In genomic region chr8:120683602-120684001, GRCm38 (mm10) we compare ENCODE assay signal across 9 mouse cellular contexts. TPM values are rescaled to one million over a fixed set of nuclear protein-coding genes. Genes with fewer than 3 reads are reported as not detected.
DNase-seq lines count a peak whose midpoint lies in the region; ATAC-seq lines count a peak whose summit lies in the region.
"Had no signal": no experiment of that assay in that cellular context is flagged by ENCODE, and none has a peak within 500 bp of the region (broad histone marks: within the 10 kb centered on the region; RNA-seq: fewer than 3 reads in every experiment).

No protein-coding gene starts in this region.

- 13% methylated on average over 10 of the region's 10 CpGs for WGBS in forebrain, embryonic 14.5 days
- 12% methylated on average over 10 of the region's 10 CpGs for WGBS in forebrain, embryonic 15.5 days

- H3K9me3 ChIP-seq in forebrain, embryonic 14.5 days (replicated peaks; ENCODE audit: control insufficient read depth, low read length) = no peaks in the 10 kb centered on the region
- H3K9me3 ChIP-seq in forebrain, embryonic 15.5 days = no peaks in the 10 kb centered on the region
- H3K9me3 ChIP-seq: limb, embryonic 12.5 days had no signal

- H3K27ac ChIP-seq in forebrain, embryonic 14.5 days (ENCODE audit: low read depth, low read length) = no peak overlapping the region
- no peak overlapping the region for H3K27ac ChIP-seq in forebrain, embryonic 15.5 days (replicated peaks)
- H3K27ac ChIP-seq: limb, embryonic 12.5 days had no signal

- H3K36me3 ChIP-seq in forebrain, embryonic 14.5 days (ENCODE audit: control insufficient read depth, insufficient read depth, low read length) = no peaks in the 10 kb centered on the region
- H3K36me3 ChIP-seq in forebrain, embryonic 15.5 days = no peaks in the 10 kb centered on the region
- H3K36me3 ChIP-seq: limb, embryonic 12.5 days had no signal

- H3K4me3 ChIP-seq in forebrain, embryonic 14.5 days (ENCODE audit: low read depth, low read length) = no peak overlapping the region
- H3K4me3 ChIP-seq in forebrain, embryonic 15.5 days = no peak overlapping the region
- H3K4me3 ChIP-seq: limb, embryonic 12.5 days had no signal

- H3K9ac ChIP-seq in forebrain, embryonic 14.5 days (ENCODE audit: low read length) = no peak overlapping the region
- H3K9ac ChIP-seq in forebrain, embryonic 15.5 days (replicated peaks) = no peak overlapping the region
- H3K9ac ChIP-seq: limb, embryonic 12.5 days had no signal

- no peak for ATAC-seq in forebrain, embryonic 14.5 days
- no peak for ATAC-seq in forebrain, embryonic 15.5 days (replicated peaks)
- ATAC-seq in monocyte, adult 5-6 weeks (replicated peaks; ENCODE audit: insufficient number of reproducible peaks, low FRiP score, low TSS enrichment, poor library complexity, severe bottlenecking) = peak; percentile 37; the same call in 1 of the 2 replicates

- H3K27me3 ChIP-seq in forebrain, embryonic 14.5 days (replicated peaks; ENCODE audit: control insufficient read depth, insufficient read depth, low read length) = no peaks in the 10 kb centered on the region
- no peaks in the 10 kb centered on the region for H3K27me3 ChIP-seq in forebrain, embryonic 15.5 days

- DNase-seq in forebrain, embryonic 14.5 days (ENCODE audit: low spot score) = peak; percentile 34
- DNase-seq in B cell, adult 2 months = peak; percentile 87 to 88
- peak; percentile 89 for DNase-seq in adrenal gland, postnatal 14 days
- peak; percentile 60 for DNase-seq in gastrocnemius, postnatal 25 days
- DNase-seq in kidney, postnatal 36 days = peak; percentile 79 to 92
- DNase-seq in thymus, postnatal 10 days (ENCODE audit: low spot score in 2 of 2) = peak; percentile 62 to 83

- H3K4me2 ChIP-seq in forebrain, embryonic 14.5 days (ENCODE audit: low read length) = no peak overlapping the region
- no peak overlapping the region for H3K4me2 ChIP-seq in forebrain, embryonic 15.5 days (replicated peaks)
- H3K4me2 ChIP-seq: limb, embryonic 12.5 days had no signal

- no peaks in the 10 kb centered on the region for H3K4me1 ChIP-seq in forebrain, embryonic 14.5 days (ENCODE audit: control insufficient read depth, insufficient read depth, low read length)
- no peaks in the 10 kb centered on the region for H3K4me1 ChIP-seq in forebrain, embryonic 15.5 days

RNA-seq across cellular contexts. Expression of gene Emc8, which starts 15.2 kb away (rescaled TPM):
- polyA plus RNA-seq in forebrain, embryonic 14.5 days (2014; fragmentation: Nextera tagmentation; extraction: Ambion mirVana) = 193 and 216 TPM in 2 replicates
- 168 and 178 TPM in 2 replicates for polyA plus RNA-seq in forebrain, embryonic 15.5 days (2015; fragmentation: Nextera tagmentation; extraction: Ambion mirVana)
- 106 and 116 TPM in 2 replicates for total RNA-seq in adrenal gland, postnatal 14 days (2021)
- total RNA-seq in gastrocnemius, postnatal 25 days (2021) = 10 to 100 TPM; 28.0 to 28.1 TPM
- total RNA-seq in monocyte, adult 5-6 weeks (2017) = 12.1 to 40.3 TPM (median 26.7 TPM) in 3 replicates

RNA-seq across cellular contexts. Expression of gene Cox4i1, which starts 15.6 kb away (rescaled TPM):
- 1,002 and 1,092 TPM in 2 replicates for polyA plus RNA-seq in forebrain, embryonic 14.5 days (2014; fragmentation: Nextera tagmentation; extraction: Ambion mirVana)
- polyA plus RNA-seq in forebrain, embryonic 15.5 days (2015; fragmentation: Nextera tagmentation; extraction: Ambion mirVana) = 971 and 990 TPM in 2 replicates
- total RNA-seq in adrenal gland, postnatal 14 days (2021) = 2,387 and 2,670 TPM in 2 replicates
- 1,000 to 10,000 TPM; 1,728 to 1,814 TPM for total RNA-seq in gastrocnemius, postnatal 25 days (2021)
- 315 to 382 TPM (median 356 TPM) in 3 replicates for total RNA-seq in monocyte, adult 5-6 weeks (2017)

RNA-seq across cellular contexts. Expression of gene Gm27021, which starts 15.7 kb away (rescaled TPM):
- polyA plus RNA-seq in forebrain, embryonic 14.5 days (2014; fragmentation: Nextera tagmentation; extraction: Ambion mirVana) = 2.9 and 6.9 TPM in 2 replicates
- 6.6 and 7.3 TPM in 2 replicates for polyA plus RNA-seq in forebrain, embryonic 15.5 days (2015; fragmentation: Nextera tagmentation; extraction: Ambion mirVana)
- 0.64 TPM in 1 of 2 replicates, not detected in the other for total RNA-seq in adrenal gland, postnatal 14 days (2021)
- not detected for total RNA-seq in gastrocnemius, postnatal 25 days (2021)
- total RNA-seq in monocyte, adult 5-6 weeks (2017) = not detected in 3 replicates

RNA-seq across cellular contexts. Expression of gene 1190005I06Rik, which starts 36.2 kb away (rescaled TPM):
- 7.1 and 8.3 TPM in 2 replicates for polyA plus RNA-seq in forebrain, embryonic 14.5 days (2014; fragmentation: Nextera tagmentation; extraction: Ambion mirVana)
- 8.3 and 11.3 TPM in 2 replicates for polyA plus RNA-seq in forebrain, embryonic 15.5 days (2015; fragmentation: Nextera tagmentation; extraction: Ambion mirVana)
- total RNA-seq in adrenal gland, postnatal 14 days (2021) = 27.8 and 31.6 TPM in 2 replicates
- under 1 TPM; 0.67 to 0.70 TPM for total RNA-seq in gastrocnemius, postnatal 25 days (2021)
- total RNA-seq in monocyte, adult 5-6 weeks (2017) = not detected in 3 replicates

RNA-seq across cellular contexts. Expression of gene Irf8, which starts 52.6 kb away (rescaled TPM):
- 2.0 and 4.1 TPM in 2 replicates for polyA plus RNA-seq in forebrain, embryonic 14.5 days (2014; fragmentation: Nextera tagmentation; extraction: Ambion mirVana)
- 4.0 and 4.8 TPM in 2 replicates for polyA plus RNA-seq in forebrain, embryonic 15.5 days (2015; fragmentation: Nextera tagmentation; extraction: Ambion mirVana)
- 16.9 and 31.7 TPM in 2 replicates for total RNA-seq in adrenal gland, postnatal 14 days (2021)
- total RNA-seq in gastrocnemius, postnatal 25 days (2021) = 1 to 10 TPM; 3.9 to 5.0 TPM
- 235 to 408 TPM (median 258 TPM) in 3 replicates for total RNA-seq in monocyte, adult 5-6 weeks (2017)

Comparison
In these comparisons a context has a peak if more than half of its experiments do, and no peak if none do; other contexts are left out.
1. DNase-seq: peak in every context shown above with its lines; median percentile 89 in adrenal gland, postnatal 14 days; 88 in B cell, adult 2 months; 86 in kidney, postnatal 36 days; 72 in thymus, postnatal 10 days; 60 in gastrocnemius, postnatal 25 days; 34 in forebrain, embryonic 14.5 days.